Comparison of ENCODE assay signal across 29 mouse cellular contexts in the genomic region with DNA sequence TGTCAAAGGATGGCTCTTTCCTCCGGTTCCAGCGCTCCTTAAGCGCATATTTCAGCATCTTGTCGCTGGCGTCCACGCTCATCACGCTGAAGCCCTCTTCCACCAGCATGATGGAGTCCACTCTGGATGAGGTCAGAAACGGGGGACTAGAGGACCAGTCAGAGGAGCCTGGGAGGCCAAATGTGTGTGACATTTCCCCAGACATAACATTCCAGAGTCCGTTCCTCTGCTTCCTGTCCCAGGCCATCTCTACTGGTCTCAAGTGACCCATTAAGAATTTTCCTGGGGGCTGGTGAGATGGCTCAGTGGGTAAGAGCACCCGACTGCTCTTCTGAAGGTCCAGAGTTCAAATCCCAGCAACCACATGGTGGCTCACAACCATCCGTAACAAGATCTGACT. TPM values are rescaled to one million over a fixed set of nuclear protein-coding genes. Genes with fewer than 3 reads are reported as not detected.
"Had no signal": no experiment of that assay in that cellular context is flagged by ENCODE, and none has a peak within 500 bp of the region (broad histone marks: within the 10 kb centered on the region; RNA-seq: fewer than 3 reads in every experiment).

No protein-coding gene starts in this region.

- ATAC-seq: hindbrain, postnatal 0 days; intestine, embryonic 16.5 days had no signal

- H3K4me1 ChIP-seq: hindbrain, embryonic 15.5 days had no signal

- H3K4me3 ChIP-seq: heart, adult 2 months; heart, embryonic 13.5 days; heart, embryonic 15.5 days; hindbrain, embryonic 13.5 days; hindbrain, embryonic 15.5 days; kidney, embryonic 15.5 days; limb, embryonic 13.5 days; limb, embryonic 15.5 days; liver, embryonic 13.5 days had no signal

- H3K36me3 ChIP-seq: heart, embryonic 15.5 days had no signal

- H3K27ac ChIP-seq: heart, adult 2 months; heart, embryonic 13.5 days; heart, embryonic 15.5 days; hindbrain, embryonic 13.5 days; hindbrain, embryonic 15.5 days; hindbrain, postnatal 0 days; kidney, embryonic 15.5 days; kidney, postnatal 0 days; limb, embryonic 13.5 days; limb, embryonic 15.5 days; liver, embryonic 13.5 days; liver, embryonic 15.5 days had no signal

- H3K4me2 ChIP-seq: heart, embryonic 11.5 days; heart, embryonic 13.5 days; heart, embryonic 15.5 days; hindbrain, embryonic 13.5 days; hindbrain, embryonic 15.5 days; kidney, embryonic 15.5 days; limb, embryonic 13.5 days; limb, embryonic 15.5 days; liver, embryonic 13.5 days had no signal

- H3K9ac ChIP-seq: heart, embryonic 15.5 days; hindbrain, embryonic 13.5 days; hindbrain, embryonic 15.5 days; kidney, embryonic 15.5 days; limb, embryonic 13.5 days; limb, embryonic 15.5 days; liver, embryonic 13.5 days; liver, embryonic 15.5 days had no signal

- DNase-seq: gastrocnemius, postnatal 14 days; gastrocnemius, postnatal 36 days; heart, adult 11 months; heart, adult 2 months; heart, postnatal 10 days; heart, postnatal 36 days; layer of hippocampus, adult 9-11 months; layer of hippocampus, postnatal 36 days; liver, embryonic 13.5 days had no signal

- H3K9me3 ChIP-seq: heart, embryonic 13.5 days; heart, embryonic 15.5 days; hindbrain, embryonic 13.5 days; hindbrain, embryonic 15.5 days; kidney, embryonic 15.5 days; limb, embryonic 13.5 days; limb, embryonic 15.5 days; liver, embryonic 13.5 days; liver, embryonic 15.5 days had no signal

RNA-seq across cellular contexts. Expression of a gene that starts 1.7 kb away (rescaled TPM):
- total RNA-seq: hematopoietic stem cell, adult 5-6 weeks; layer of hippocampus, postnatal 36 days had no signal

RNA-seq across cellular contexts. Expression of a gene that starts 36.2 kb away (rescaled TPM):
- total RNA-seq: gastrocnemius, adult 18-20 months; gastrocnemius, adult 8-10 months; gastrocnemius, postnatal 14 days; gastrocnemius, postnatal 36 days; heart, adult 2 months; heart, postnatal 10 days; heart, postnatal 36 days; hematopoietic stem cell, adult 5-6 weeks; hindbrain, postnatal 0 days; left cerebral cortex, postnatal 10 days; left cerebral cortex, postnatal 25 days; left cerebral cortex, postnatal 4 days had no signal
- polyA plus RNA-seq: gonadal fat pad, adult 2 months; large intestine, adult 2 months had no signal
